Mouse (Mus musculus): Measurements from ENCODE around the gene Klhl5. TPM values are rescaled to one million over a fixed set of nuclear protein-coding genes. Genes with fewer than 3 reads are reported as not detected.

Gene Klhl5
- polyA plus RNA-seq, 1 experiment from 2014 or later, result 31.8 TPM

DNA sequence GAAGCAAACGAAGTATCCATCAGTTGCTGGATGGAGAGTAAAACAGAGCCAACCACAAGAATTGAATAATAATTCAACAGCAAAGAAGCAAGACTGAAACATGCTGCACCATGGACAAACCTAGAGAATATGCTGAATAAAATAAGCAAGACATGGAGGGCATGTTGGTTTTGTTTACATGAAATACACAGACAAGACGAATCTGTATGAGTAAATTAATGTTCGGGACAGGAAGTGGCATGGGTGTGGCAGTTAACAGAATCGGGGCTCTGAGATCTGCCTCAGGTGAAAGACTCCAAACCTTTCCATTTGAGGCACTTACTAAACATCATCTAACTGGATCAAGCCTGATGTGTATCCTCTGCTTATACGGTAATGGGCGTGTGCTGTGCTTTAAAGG is 46.9 kb downstream of the Klhl5 start:
- Histone ChIP-seq H3K27ac (ENCODE audit: low read depth) (no peak overlapping the region), H3K36me3 (ENCODE audit: insufficient read depth) (peaks cover 7% of the 10 kb centered on the region), H3K4me2 (no peak overlapping the region), H3K4me1 (ENCODE audit: insufficient read depth) (no peaks in the 10 kb centered on the region), H3K9me3 (ENCODE audit: low read depth, low read length) (no peaks in the 10 kb centered on the region), H3K9ac (no peak overlapping the region), H3K4me3 (ENCODE audit: low read depth, low read length) (no peak overlapping the region), H3K27me3 (ENCODE audit: insufficient read depth, low read length) (no peaks in the 10 kb centered on the region)
- no peak for TF ChIP-seq CTCF (IDR thresholded peaks at IDR 0.05; ENCODE audit: low read depth)
- WGBS, result 75% methylated on average over 6 of the region's 6 CpGs
- DNase-seq, result no peak
- ATAC-seq (ENCODE audit: insufficient read depth), result no peak

DNA sequence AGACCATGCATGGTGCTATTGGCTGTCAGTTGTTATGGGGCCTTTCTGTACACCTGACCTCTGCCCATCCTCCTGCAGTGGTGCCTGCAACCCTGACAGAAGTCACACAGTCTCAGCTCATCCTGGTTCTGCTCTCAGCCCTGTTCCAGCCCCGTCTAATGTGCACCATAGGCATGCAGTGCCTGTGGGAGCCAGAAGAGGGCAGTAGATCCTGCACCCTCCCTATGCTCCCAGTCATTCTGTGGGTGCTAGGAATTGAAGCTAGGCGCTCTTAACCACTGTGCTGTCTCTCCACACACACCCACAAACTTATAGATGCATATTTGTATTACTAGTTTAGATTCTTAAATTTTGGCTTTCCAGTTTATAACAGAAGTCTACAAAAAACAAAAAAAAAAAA is 49.5 kb downstream of the Klhl5 start:
- TF ChIP-seq CTCF (IDR thresholded peaks at IDR 0.05; ENCODE audit: low read depth), result peak; percentile 76
- H3K36me3 ChIP-seq (ENCODE audit: insufficient read depth), result peaks cover 8% of the 10 kb centered on the region
- DNase-seq (peak; percentile 28), ATAC-seq (ENCODE audit: insufficient read depth) (no peak)
- H3K4me2 ChIP-seq, result no peak overlapping the region
- no peak overlapping the region for H3K27ac ChIP-seq (ENCODE audit: low read depth)
- H3K9ac ChIP-seq, result no peak overlapping the region
- no peak overlapping the region for H3K4me3 ChIP-seq (ENCODE audit: low read depth, low read length)
- no peaks in the 10 kb centered on the region for H3K4me1 ChIP-seq (ENCODE audit: insufficient read depth)
- H3K27me3 ChIP-seq (ENCODE audit: insufficient read depth, low read length), result no peaks in the 10 kb centered on the region
- WGBS, result 77% methylated on average over 2 of the region's 2 CpGs
- H3K9me3 ChIP-seq (ENCODE audit: low read depth, low read length), result no peaks in the 10 kb centered on the region

DNA sequence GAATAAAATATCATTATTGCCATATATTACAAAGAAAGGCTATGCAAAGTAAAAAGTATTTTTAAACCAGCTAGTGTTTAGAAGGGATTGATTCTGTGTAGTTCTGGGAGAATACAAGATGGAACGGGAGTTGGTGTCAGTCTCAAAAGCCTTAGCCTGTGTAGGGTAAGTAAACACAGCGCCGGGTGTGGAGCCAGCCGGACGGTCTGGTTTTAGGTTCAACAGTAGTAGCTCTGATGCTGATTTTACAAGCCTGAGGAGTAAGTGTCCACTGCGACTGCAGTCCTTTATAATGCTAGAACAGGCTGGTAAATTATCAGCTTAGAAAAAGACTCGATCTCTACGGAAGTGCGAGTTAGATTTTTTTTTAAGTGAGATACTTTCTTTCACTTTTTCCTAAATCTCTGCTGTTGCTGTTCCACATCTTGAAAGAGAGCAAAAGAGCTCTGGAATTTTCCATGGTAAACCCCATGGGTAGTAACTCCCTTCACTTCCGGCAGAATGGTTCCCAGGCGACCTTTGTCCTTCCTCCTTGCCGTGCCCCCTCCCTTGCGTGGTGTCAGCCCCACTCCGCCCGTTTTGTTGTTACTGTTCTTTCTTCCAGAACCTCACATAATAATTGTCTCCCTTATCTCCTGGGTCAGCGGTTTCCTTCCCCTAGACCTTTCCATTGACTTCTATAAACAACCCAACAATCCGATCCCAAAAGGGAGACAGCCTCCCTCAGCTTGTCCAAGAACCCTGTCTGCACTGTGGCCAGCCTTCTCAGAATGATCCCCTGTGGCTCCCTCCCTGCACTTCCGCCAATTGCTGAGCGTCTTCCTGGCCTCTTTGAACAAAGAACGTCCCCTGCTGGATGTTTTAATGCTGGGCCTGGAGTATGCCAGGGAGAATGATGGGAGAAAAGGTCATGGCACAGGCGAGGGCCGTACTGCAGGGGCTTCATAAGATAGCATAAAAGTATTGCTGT is 50.4 kb downstream of the Klhl5 start:
- Histone ChIP-seq H3K4me1 (ENCODE audit: insufficient read depth) (no peaks in the 10 kb centered on the region), H3K4me3 (ENCODE audit: low read depth, low read length) (no peak overlapping the region), H3K27me3 (ENCODE audit: insufficient read depth, low read length) (no peaks in the 10 kb centered on the region), H3K9ac (no peak overlapping the region), H3K36me3 (ENCODE audit: insufficient read depth) (peaks cover 14% of the 10 kb centered on the region), H3K4me2 (peak overlapping the region; percentile 3), H3K9me3 (ENCODE audit: low read depth, low read length) (no peaks in the 10 kb centered on the region), H3K27ac (ENCODE audit: low read depth) (peak overlapping the region; percentile 60)
- WGBS, result 50% methylated on average over 22 of the region's 22 CpGs
- DNase-seq (peak; percentile 66), ATAC-seq (ENCODE audit: insufficient read depth) (peak; percentile 75)
- TF ChIP-seq CTCF (IDR thresholded peaks at IDR 0.05; ENCODE audit: low read depth), result peak; percentile 58

DNA sequence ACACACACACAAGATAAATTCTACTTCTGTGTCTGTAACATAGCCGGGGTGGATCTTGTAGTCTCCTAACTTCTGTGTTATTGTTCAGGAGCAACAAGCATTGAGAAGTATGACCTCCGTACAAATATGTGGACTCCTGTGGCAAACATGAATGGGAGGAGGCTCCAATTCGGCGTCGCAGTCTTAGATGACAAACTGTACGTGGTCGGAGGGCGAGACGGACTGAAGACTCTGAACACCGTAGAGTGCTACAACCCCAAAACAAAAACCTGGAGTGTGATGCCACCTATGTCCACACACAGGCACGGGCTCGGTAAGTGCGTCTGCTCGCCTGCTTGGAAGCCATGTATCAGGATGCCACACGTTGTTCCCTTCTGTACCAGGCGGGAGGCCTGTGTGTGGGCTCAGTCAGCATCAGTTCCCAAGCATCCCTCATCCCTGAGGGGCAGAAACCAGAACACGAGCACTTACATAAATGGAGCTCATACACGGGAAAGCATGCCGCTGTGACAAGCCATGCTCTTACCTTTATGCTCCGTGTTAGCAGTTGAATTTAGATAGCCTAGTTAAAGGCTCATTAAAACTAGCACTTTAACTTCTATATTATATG is 51.5 kb downstream of the Klhl5 start:
- Histone ChIP-seq H3K4me3 (ENCODE audit: low read depth, low read length) (no peak overlapping the region), H3K9ac (no peak overlapping the region), H3K4me1 (ENCODE audit: insufficient read depth) (no peaks in the 10 kb centered on the region), H3K9me3 (ENCODE audit: low read depth, low read length) (no peaks in the 10 kb centered on the region), H3K4me2 (no peak overlapping the region), H3K27ac (ENCODE audit: low read depth) (peak overlapping the region; percentile 22; the same call in 1 of the 2 replicates), H3K36me3 (ENCODE audit: insufficient read depth) (peaks cover 20% of the 10 kb centered on the region), H3K27me3 (ENCODE audit: insufficient read depth, low read length) (no peaks in the 10 kb centered on the region)
- TF ChIP-seq CTCF (IDR thresholded peaks at IDR 0.05; ENCODE audit: low read depth), result no peak
- WGBS, result 87% methylated on average over 20 of the region's 20 CpGs
- no peak for DNase-seq
- ATAC-seq (ENCODE audit: insufficient read depth), result no peak

DNA sequence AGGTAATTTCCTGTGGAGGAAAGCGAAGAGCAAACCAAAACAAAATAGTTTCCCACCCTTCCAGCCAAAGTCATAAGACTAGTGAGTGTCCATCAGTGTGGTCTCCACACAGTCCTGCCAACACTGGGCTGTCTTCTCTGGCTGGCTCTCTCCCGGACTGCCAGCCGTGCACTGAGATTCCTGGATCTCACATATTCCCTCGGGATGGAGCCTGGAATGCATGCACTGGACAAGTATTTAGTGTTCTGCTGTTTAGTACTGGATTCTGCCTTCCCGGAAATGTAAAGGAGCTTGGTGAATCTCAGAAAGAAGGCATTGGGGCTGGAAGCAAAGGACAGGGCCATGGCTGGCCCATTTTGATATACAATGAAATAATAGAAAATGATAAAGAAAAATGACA is 55.7 kb downstream of the Klhl5 start:
- no peak overlapping the region for H3K27ac ChIP-seq (ENCODE audit: low read depth)
- no peak overlapping the region for H3K9ac ChIP-seq
- TF ChIP-seq CTCF (IDR thresholded peaks at IDR 0.05; ENCODE audit: low read depth), result no peak
- H3K36me3 ChIP-seq (ENCODE audit: insufficient read depth), result peaks cover 33% of the 10 kb centered on the region
- no peak overlapping the region for H3K4me2 ChIP-seq
- ATAC-seq (ENCODE audit: insufficient read depth) (no peak), DNase-seq (no peak)
- WGBS, result 69% methylated on average over 5 of the region's 5 CpGs
- H3K9me3 ChIP-seq (ENCODE audit: low read depth, low read length), result no peaks in the 10 kb centered on the region
- H3K27me3 ChIP-seq (ENCODE audit: insufficient read depth, low read length), result no peaks in the 10 kb centered on the region
- no peak overlapping the region for H3K4me3 ChIP-seq (ENCODE audit: low read depth, low read length)
- H3K4me1 ChIP-seq (ENCODE audit: insufficient read depth), result no peaks in the 10 kb centered on the region

- Histone ChIP-seq H3K4me1 (ENCODE audit: insufficient read depth) (peaks cover under 1% of the 10 kb centered on the region; the same call in 1 of the 2 replicates), H3K4me2 (no peak overlapping the region), H3K9me3 (ENCODE audit: low read depth, low read length) (no peaks in the 10 kb centered on the region), H3K36me3 (ENCODE audit: insufficient read depth) (peaks cover 33% of the 10 kb centered on the region), H3K27ac (ENCODE audit: low read depth) (no peak overlapping the region), H3K9ac (no peak overlapping the region), H3K4me3 (ENCODE audit: low read depth, low read length) (no peak overlapping the region), H3K27me3 (ENCODE audit: insufficient read depth, low read length) (no peaks in the 10 kb centered on the region)
- 83% methylated on average over 17 of the region's 17 CpGs for WGBS
- ATAC-seq (ENCODE audit: insufficient read depth), result no peak
- TF ChIP-seq CTCF (IDR thresholded peaks at IDR 0.05; ENCODE audit: low read depth), result no peak
- no peak for DNase-seq
Measured at GRCm38 (mm10) chr5:65163489-65164092, 56.3 kb downstream of the Klhl5 start.

GRCm38 (mm10) chr5:65170206-65170605 is 62.9 kb downstream of the Klhl5 start:
- ATAC-seq (ENCODE audit: insufficient read depth), result 0 out of 2 replicates have a peak, but pooled peaks have one; percentile 24
- DNase-seq, result no peak
- peaks cover 3% of the 10 kb centered on the region; the same call in 1 of the 2 replicates for H3K4me1 ChIP-seq (ENCODE audit: insufficient read depth)
- H3K27me3 ChIP-seq (ENCODE audit: insufficient read depth, low read length), result no peaks in the 10 kb centered on the region
- no peak overlapping the region for H3K27ac ChIP-seq (ENCODE audit: low read depth)
- no peak overlapping the region for H3K4me3 ChIP-seq (ENCODE audit: low read depth, low read length)
- TF ChIP-seq CTCF (IDR thresholded peaks at IDR 0.05; ENCODE audit: low read depth), result no peak
- H3K36me3 ChIP-seq (ENCODE audit: insufficient read depth), result peaks cover 5% of the 10 kb centered on the region; the same call in 1 of the 2 replicates
- no peak overlapping the region for H3K9ac ChIP-seq
- H3K9me3 ChIP-seq (ENCODE audit: low read depth, low read length), result no peaks in the 10 kb centered on the region
- H3K4me2 ChIP-seq, result no peak overlapping the region
- 72% methylated on average over 9 of the region's 9 CpGs for WGBS
